Mouse (Mus musculus) left cerebral cortex, adult 11 months (tissue): ENCODE results near the gene Zdhhc1.

Source experiments
- DNase-seq: peaks from one replicate; pipeline ENCODE4 v3.0.0; 2022; ENCODE audit warnings: low spot score

Gene Zdhhc1

GRCm38 (mm10) chr8:105496439-105497180 is at the start of gene Zdhhc1:
Zdhhc1 (minus strand) TSS chr8:105496902.
- DNase-seq, result peak; percentile 70

- no peak for DNase-seq
Measured at GRCm38 (mm10) chr8:105545249-105545648, 48.5 kb upstream of the Zdhhc1 start.

DNA sequence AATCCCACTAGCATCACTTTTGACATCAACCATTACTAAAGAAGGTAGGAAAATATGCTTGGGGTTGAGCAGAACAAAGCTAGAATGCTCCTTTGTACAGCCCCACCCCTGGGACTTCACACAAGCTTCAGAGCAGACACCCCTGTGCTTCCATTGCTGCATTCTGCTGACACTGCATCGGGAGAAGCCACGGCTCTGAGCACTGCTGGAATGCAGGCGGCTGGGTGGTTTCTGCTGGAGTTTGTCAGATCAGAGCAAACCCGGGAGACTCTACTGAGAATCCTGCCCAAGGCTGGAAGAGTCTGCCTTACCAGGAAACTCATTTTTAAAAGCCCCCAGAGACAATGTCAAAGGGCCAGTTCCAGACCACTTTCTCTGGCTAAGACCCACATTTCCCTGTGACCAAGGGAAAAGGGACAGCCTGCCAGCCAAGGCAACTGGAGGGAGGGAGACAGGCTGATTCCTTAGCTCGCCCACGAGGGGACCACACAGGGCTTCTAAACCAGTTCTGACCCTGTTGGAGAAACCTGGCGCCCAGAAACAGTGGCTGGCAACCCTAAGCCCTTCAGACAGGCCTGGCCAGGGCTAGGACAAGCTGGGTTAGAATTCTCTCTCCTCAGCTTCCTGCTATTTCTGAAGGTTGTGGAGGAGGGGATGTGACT is 48.0 kb upstream of the Zdhhc1 start:
- no peak for DNase-seq

DNA sequence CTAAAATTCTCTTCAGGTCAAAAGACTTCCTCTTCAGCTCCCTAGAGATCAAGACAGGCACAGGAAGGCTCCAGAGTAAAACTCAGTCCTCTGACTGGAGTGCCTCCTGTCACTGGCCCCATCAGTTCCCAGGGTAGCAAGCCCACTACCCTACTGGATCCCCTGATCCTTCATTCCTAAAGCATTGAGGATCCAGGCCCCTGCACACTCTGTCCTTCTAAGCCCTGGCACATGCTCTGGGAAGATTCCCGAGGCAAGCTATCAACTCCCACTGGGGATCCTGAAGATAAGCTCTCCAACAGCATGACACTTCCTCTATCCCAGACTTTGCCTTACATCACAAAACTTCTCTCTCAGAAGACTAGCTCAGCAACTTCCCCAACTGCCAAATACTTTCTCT is 47.0 kb upstream of the Zdhhc1 start:
- DNase-seq, result no peak

- DNase-seq, result no peak
Measured at GRCm38 (mm10) chr8:105542808-105543207, 46.1 kb upstream of the Zdhhc1 start.

DNA sequence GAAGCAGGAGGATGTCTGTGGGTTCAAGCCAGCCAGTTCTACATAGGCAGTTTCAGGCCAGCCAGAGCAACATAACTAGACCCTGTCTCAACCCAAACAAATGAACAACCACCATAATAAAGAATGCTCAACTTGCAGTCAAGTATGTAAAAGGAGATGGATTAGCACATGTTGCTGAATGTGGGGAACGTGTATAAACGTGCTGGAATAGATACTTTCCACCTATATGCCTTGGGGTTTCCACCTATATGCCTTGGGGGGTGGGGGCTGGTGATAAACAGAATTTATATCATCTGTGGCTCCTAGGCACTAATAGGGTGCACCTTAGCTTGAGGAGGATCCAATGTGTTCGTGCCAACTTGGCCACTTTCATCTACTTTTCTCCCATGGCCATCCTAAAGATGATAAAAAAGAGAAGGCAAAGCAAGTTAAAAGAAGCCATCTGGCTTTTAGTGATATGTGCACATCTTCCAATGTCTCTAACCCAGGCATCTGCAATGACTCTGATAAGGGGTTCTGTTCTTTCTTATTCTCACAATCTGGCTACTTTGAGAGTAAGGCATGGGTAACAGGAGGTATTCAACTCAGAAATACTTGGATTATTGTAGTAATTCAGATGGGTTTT is 45.4 kb upstream of the Zdhhc1 start:
- no peak for DNase-seq

- no peak for DNase-seq
Measured at GRCm38 (mm10) chr8:105538940-105539339, 42.2 kb upstream of the Zdhhc1 start.

DNA sequence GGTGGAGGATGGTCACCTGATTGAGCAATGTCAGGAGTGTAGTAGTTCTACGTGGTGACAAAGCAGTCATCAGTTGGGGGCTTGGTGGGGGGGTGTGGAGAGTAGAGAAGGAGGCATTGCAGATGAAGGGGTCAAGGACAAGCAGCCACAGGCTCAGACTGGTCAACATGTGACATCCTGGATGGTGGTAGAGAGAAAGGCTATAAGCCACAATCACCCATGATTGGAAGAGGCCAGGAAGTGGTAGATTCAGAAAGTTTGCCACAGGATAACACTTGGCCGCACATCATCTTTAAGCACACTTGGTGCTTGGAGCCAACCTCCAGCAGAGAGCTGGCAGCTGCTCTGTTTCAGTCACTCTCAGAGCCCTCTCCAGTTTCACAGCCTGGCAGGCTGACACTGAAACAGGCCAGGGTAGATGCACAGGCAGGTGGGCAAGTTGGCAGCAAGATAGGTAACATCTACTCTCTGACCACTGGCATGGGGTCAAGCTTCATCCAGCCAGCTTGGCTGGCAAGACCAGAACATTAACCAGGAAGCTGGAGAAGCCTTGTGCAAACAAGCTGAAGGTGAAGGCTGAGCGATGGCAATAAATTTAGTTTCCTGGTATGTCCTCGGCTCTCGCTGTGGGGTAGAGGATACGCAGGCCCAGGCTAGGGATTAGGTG is 40.4 kb upstream of the Zdhhc1 start:
- DNase-seq, result no peak

DNA sequence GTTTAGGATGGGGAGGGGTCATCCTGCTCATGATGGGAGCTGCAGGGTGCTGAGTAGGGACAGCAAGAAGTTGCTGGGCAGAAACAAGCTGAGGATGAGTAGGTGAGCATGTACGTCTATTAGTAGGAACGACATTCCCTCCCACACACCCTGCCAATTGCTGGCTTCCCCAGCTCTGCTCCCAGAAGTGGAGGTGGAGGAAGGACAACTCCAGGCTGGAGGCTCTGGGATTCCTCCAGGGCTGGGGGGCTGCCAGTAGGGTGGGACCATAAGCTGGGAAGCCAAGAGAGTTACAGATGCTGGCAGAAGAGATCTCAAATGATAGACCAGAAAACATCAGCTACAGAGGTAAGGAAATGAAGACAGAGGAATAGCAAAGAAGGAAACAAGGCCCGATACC is 39.8 kb upstream of the Zdhhc1 start:
- no peak for DNase-seq

DNA sequence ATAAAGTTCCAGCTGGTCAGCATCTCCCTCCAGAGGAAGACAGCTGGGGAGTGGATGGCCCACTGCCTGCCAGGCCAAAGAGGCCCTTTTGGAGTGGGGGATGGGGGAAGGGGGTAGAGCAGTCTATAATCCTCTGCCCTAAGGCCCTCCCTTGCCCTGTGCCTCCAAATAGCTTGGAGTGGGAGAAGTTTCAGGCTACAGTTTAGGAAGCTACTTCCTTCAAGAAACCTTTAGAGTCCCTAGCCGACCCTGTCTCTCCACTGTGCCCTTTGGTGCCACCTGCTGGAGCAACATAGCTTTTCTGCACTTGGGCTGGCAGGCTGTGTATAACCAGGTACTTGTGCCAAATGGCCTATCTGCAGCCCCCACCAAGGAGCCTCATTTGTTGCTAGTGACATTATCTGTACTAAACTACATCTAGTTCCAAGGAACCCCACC is 37.2 kb upstream of the Zdhhc1 start:
- no peak for DNase-seq

GRCm38 (mm10) chr8:105533439-105533838 is 36.7 kb upstream of the Zdhhc1 start:
- DNase-seq, result no peak

DNA sequence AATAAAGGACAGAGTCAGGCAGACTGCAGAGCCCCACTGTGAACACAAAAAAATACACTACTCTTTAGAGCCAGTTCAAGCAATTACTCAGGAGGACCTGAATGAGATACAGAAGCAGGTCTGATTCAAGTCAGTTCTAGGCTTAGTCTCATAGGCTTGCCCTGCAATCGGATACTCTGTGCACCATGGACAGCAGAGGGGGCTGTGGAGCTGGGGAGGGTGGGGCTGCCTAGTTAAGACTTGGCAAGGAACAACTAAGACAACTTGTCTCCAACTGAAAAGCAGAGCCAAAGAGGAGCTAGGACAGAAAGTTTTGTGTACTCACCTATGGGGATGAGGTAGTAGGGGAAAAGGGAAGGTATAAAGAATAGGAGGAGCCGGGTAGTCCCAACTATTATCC is 35.1 kb upstream of the Zdhhc1 start:
- no peak for DNase-seq

GRCm38 (mm10) chr8:105529271-105529670 is 32.6 kb upstream of the Zdhhc1 start:
- DNase-seq, result no peak

DNA sequence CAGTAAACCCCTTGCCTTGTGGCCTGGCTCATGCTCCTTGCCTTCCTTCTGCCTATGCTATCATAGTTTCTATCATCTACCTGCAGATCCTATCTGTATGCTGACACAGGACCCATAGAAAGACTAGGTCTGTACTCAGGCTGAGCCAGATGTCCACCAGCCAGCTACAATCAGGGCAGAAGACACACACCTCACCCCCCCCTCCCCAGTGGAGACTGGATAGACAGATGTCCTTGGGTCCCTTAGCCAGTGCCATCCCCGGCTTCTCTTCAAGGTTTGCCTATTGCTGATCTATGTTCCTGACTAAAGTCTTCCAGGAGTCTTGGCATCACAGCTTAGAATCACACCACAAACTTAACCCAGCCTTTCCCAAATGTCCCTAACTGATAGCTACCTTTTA is 31.5 kb upstream of the Zdhhc1 start:
- DNase-seq, result no peak

DNA sequence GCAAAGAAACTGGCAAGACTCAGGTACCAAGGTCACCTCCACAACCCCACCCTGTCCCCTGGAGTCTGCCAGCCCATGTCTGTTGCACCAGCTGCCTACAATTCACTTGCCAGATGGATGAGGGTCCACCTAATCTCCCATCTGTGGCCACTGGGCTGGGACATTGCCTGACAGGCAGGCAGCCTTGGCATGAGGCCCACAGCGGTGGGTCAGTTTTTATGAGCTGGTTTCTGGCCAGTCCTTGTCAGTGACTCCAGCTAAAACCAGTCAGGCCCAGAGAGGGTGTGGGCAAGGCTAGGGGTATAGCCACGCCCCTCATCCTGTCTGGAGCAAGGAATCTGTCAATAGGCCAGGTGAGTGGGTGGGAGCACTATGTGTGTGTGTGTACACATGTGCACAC is 30.4 kb upstream of the Zdhhc1 start:
- no peak for DNase-seq

- DNase-seq, result no peak
Measured at GRCm38 (mm10) chr8:105522890-105523289, 26.2 kb upstream of the Zdhhc1 start.

- DNase-seq, result no peak
Measured at GRCm38 (mm10) chr8:105521995-105522769, 25.5 kb upstream of the Zdhhc1 start.

- DNase-seq, result no peak
Measured at GRCm38 (mm10) chr8:105521061-105521460, 24.4 kb upstream of the Zdhhc1 start.

DNA sequence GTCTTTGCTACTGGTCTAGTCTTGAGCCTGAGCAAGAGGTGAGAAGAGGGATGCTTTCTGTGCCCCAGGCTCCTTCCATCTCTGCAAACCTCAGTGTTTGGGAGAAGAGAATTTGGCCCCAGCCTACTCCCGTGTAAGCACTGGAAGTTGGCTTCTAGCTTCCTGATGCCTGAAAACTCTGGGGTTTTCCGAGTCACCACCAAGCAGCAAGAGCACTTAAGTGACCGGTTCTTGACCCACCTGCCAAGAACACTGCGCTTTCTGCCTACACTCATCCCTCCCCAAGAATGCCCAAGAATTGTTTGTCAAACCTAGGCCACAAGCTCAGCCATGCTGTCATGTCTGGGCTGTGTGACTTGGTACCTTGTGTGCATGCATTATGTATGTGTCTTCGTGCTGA is 23.8 kb upstream of the Zdhhc1 start:
- no peak for DNase-seq

- DNase-seq, result no peak
Measured at GRCm38 (mm10) chr8:105519591-105519990, 22.9 kb upstream of the Zdhhc1 start.

DNA sequence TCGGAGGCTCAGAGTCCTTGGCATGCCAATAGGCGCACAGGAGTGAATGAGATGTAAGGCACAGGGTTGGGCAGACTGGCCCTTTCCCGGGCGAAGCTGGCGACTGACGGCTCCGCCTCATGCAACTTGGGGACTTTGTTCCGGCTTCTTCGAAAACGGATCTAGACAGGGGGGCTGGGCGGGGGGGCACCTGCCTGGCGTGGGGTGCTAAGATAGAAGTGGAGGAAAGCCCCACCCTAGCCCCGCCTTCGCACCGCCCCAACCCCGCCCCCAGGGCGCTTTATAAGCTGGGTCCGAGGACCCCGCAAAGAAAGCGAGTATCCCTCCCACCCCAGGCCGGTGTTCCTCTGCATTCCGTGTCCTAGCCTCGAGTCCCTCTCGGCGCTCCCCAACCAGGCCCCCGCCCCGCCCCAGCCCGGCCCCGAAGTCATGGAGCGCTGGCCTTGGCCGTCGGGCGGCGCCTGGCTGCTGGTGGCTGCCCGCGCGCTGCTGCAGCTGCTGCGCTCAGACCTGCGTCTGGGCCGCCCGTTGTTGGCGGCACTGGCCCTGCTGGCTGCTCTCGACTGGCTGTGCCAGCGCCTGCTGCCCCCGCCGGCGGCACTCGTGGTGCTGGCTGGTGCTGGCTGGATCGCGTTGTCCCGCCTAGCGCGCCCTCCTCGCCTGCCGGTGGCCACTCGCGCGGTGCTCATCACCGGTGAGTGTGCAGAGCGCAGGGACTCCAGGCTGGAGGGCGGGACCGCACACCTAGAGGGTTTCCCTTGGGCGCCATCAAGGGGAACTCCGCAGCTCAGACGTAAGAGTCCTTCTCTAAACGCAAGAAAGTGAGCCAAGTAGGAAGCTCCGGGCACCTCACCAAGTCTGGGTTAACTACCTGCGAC is 22.0 kb upstream of the Zdhhc1 start, which contains the start of gene Hsd11b2:
Hsd11b2 (plus strand) TSS at position 320 of the 878 bp plus-strand sequence.
- no peak for DNase-seq
